Mouse (Mus musculus): Measurements from ENCODE around the gene Snf8.

Snf8 gene

DNA sequence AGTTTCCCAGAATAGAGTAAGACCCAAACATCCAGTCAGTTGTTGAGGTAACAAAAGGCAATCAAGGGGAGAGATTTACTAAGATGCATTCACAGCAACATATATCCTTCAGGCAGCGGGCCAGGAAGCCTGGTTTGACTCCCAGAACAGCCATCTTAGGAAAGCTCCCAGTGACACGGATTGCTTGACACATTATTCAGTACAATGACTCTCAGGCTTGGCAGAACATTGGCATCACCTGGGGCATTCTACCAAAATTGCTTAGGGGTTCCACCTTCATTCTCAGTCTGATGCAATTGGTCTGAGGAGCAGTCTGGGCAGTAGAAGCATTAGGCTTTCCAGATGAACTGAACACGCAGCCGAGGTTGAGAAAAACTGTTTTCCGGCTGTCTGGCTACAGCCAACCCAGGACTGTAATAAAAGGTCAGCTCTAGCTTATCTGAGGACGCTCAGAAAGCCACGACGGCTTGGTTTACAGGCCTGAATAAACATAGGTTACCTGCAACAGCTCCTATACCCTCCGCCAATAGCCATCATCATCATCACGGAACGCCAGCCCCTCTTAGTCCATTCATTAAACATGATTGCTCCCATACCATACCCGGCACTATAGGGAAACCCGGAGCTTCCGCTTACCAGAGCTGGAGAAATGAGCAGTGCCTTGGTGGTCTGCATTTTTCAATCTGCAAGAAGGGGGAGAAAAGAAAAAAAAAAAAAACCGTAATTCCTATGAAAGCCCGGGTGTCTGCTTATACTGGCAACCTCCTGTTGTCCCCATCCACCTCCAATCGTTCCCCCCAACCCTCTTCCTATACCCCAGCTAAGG lies 39.9 kb downstream of the Snf8 start:
- DNase-seq (ENCODE audit: extremely low spot score), result no peak

DNA sequence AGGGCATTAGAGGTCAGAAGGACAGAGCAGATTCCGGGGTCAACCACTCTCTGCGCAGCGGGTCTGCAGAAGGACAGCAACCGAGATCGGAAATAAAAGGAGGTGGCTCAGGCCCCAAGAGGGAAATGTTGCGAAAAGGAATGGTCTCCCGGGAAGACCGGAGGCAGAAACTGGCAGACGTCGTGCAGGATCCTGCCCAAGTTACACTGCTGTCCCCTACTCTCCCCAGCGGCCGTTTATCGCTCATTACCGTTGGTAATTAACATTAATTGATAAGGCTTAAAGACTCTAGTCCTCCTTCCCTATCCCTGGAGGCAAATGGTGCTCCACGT lies 40.5 kb downstream of the Snf8 start:
- no peak for DNase-seq (ENCODE audit: extremely low spot score)

DNA sequence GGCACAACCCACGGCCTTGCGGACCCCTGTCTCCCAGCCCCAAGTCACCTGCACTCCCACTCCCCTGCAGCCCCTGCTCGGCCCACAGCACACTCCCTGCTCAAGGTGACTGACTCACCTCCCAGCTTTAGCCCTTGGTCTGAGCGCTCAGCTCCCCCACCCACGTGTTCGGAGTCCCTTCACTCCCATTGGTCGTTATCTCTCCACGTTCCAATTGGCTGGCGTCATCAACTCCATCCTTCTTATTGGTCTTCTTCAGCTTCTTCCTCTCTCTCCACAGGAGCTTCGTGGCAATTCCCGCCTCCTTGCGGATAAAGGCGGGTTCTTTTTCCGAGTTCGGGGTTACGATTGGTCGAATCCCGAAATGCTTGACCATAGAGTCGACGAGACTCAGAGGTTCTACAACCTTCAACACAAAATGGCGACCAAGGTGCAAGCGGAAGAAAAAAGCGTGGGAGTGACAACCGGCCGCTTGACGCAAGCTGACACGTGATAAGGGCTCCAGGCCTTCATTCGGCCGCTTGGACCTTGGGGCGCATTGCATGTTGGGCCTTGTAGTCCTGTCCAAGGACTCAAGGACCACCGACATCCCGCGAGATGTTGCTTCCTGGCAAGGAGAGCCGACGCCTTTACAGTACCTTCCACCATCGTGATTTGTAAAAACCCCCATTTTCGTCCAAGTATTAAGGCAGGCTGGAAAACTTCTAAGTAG lies 41.0 kb downstream of the Snf8 start, which contains the start of gene Atp5g1:
TSS of gene Atp5g1 (minus strand) at position 162 of the 712 bp plus-strand sequence.
- DNase-seq (ENCODE audit: extremely low spot score), result peak; percentile 98

DNA sequence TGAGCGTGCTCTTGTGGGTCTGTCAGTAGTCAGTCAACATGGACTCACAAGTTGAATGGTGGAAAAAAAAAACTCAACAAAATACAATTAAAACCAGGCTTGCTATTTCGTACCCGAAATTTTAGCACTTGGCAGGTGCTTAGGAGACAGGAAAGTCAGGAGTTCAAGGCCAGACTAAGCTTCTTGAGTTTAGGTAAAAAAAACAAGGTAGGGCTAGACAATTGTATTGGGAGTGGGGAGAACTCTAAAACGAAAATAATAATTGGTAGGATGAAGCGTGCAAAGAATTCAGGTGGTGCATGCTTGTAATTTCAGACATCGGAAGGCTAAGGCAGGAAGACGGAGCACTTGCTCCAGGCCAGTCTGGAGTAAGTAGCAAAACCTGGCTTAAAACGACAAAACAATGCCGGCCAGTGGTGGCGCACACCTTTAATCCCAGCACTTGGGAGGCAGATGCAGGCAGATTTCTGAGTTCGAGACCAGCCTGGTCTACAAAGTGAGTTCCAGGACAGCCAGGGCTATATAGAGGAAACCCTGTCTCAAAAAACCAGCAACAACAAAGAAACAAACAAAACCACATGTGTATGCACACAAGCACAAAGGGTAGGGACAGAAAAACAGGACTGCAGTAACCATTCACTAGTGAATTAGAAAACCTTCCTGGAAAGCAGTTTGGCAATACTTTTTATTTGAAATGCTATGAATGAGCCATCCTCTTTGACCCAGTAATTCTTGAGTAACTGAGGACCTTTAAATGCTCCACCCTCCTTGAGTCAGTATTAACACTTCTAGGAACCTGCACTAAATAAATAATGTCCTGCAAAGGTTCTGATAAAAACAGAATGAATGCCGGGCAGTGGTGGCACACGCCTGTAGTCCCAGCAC lies 41.8 kb downstream of the Snf8 start:
- no peak for DNase-seq (ENCODE audit: extremely low spot score)

DNA sequence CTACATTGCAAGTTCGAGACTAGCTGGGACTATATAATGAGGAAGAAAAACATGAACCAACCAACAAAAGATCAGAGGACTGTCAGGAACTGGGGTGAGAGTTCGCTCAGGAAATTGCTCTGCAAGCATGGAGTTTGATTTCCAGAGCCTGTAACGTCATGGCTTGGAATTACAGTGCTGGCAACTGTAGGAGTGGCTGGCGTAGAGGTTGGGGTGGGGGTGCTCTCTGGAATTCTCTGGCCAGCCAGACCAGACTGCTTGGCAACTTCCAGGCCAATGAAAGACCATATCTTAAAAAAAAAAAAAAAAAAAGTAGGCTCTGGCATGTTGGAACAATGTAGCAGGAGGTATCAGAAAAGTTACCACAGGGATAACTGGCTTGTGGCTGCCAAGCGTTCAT lies 46.1 kb downstream of the Snf8 start:
- no peak for DNase-seq (ENCODE audit: extremely low spot score)

DNA sequence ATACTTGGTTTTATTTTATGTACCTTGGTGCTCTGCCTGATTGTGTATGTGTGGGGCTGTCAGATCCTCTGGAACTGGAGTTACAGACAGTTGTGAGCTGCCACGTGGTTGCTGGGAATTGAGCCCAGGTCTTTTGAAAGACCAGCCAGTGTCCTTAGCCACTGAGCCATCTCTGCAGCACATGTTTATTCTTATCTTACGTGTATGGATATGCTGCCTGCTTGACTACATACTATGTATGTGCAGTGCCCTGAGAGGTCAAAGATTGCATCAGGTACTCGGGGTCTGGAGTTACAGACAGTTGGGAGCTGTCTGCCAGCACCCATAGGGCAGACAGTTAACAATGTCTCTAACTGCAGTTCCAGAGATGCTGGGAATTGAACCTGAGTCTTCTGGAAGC lies 48.0 kb downstream of the Snf8 start:
- no peak for DNase-seq (ENCODE audit: extremely low spot score)

DNA sequence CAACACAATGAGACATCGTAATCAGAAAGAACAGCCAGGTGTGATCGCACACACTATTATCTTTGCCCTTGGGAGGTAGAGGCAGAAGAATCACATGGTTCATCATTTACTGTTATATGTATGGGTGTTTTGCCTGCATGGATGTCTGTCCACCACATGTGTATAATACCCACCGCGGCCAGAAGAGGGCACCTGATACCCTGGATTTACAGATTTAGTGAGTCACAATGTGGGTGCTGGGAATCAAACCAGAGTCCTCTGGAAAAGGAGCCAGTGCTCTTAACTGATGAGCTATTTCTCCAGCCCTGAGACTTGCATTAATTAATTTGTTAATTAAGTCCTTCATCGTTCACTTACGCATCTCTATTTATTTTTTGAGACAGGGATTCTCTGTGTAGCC lies 53.3 kb downstream of the Snf8 start:
- DNase-seq (ENCODE audit: extremely low spot score), result no peak

DNA sequence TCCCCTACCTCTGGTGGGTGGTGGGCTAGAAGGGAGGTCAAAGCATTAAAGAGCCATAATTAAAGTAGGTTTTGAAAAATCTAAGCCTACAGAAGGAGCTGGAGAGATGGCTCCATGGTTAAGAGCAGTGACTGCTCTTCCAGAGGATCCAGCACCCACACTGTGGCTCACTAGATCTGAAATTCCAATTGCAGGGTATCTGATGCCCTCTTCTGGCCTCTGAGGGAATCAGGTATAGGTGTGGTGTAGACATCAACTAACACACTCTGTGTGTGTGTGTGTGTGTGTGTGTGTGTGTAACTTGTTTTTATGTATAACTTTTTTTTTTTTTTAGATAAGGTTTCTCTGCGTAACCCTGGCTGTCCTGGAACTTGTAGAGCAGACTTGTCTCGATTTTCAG lies 56.4 kb downstream of the Snf8 start:
- peak; percentile 20 for DNase-seq (ENCODE audit: extremely low spot score)

DNA sequence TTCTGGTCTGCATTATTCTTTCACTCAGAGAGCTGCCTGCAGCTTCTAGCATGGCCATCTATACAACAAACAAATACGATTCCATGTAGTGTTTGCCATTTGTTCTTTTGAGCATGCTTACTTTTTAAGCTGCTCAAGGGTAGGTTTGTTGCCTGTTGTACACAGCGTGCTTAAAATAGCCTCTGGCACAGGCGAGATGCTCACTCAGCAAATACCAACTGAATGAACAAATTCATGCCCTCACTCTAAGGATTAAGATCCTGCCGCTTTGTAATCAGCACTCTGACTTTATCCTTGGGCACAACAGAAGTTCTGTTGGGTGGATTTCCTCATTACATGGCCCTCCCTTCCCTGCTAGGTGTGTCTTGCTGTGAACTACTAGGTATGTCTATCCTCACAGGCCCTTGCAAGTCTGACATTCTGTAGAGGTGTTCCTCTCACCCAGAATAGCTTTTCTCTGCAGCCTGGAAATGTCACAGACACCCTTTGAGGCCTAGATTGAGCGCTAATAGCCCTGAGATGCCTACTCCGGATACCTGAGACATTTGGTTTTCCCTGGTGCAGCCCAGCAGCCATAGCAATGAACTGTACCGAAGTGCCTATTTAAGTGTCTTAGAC lies 58.1 kb downstream of the Snf8 start:
- no peak for DNase-seq (ENCODE audit: extremely low spot score)

DNA sequence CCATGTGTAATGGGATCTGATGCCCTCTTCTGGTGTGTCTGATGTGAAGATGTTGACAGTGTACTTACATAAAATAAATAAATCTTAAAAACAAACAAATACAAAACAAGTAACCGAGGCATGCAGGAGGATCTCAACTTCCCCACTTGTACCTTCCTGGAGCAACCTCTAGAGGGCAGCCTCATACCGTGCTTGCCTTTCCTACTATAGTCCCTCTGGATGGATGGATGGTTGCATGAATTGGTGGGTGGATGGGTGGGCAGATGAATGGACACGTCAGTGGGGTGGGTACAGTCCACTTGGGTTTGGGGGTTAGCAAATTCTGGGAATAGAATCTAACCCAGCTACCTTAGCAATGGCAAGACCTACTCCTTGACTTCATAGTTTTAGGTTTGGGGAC lies 58.7 kb downstream of the Snf8 start:
- peak; percentile 61 for DNase-seq (ENCODE audit: extremely low spot score)
